Mouse (Mus musculus) bone marrow macrophage, adult 2 months (primary cell): ENCODE results near the gene Cbr3.
"Not testable (repeated sequence)": the region's sequence is repeated elsewhere in the genome, so short reads cannot be mapped to it uniquely, and the experiment has no call there.

Experiments used
- CTCF ChIP-seq: IDR thresholded peaks from 2 replicates; pipeline ENCODE4 v1.5.1; 2012; ENCODE audit warnings: low read depth, mild to moderate bottlenecking, low read length, moderate library complexity
- POLR2A ChIP-seq: IDR thresholded peaks from 2 replicates; pipeline ENCODE4 v1.6.1; 2012; ENCODE audit warnings: mild to moderate bottlenecking, low read depth, low read length, borderline replicate concordance

DNA sequence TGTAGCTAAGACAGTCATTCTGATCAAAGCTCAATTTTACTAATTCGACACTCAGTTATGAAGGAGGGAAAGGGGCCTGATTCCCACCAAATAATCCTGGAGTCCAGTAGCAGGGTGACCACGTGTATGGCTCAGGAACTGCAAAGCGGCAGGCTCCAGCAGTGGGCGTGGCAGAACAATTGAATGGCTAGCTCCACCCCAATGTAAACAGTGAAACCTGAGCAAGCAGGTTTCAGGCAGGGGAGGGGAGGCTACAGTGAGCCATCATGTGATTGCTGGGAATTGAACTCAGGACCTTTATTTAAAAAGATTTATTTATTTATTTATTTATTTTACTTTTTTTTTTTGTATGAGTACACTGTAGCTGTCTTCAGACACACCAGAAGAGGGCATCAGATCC lies 12.5 kb upstream of the Cbr3 start:
- not testable (repeated sequence) for TF ChIP-seq CTCF, POLR2A
